Mouse (Mus musculus) right cerebral cortex, adult 18-20 months (tissue): ENCODE measurements at regions not wholly inside any gene's neighbourhood (a gene's known extent, or its start where the extent isn't known, plus 50 kb on each side); places are given as distances from the start of the nearest gene placed in this dataset.

Experiments
- DNase-seq: peaks from one replicate; pipeline ENCODE4 v3.0.0; 2022; ENCODE audit warnings: mixed read lengths

DNA sequence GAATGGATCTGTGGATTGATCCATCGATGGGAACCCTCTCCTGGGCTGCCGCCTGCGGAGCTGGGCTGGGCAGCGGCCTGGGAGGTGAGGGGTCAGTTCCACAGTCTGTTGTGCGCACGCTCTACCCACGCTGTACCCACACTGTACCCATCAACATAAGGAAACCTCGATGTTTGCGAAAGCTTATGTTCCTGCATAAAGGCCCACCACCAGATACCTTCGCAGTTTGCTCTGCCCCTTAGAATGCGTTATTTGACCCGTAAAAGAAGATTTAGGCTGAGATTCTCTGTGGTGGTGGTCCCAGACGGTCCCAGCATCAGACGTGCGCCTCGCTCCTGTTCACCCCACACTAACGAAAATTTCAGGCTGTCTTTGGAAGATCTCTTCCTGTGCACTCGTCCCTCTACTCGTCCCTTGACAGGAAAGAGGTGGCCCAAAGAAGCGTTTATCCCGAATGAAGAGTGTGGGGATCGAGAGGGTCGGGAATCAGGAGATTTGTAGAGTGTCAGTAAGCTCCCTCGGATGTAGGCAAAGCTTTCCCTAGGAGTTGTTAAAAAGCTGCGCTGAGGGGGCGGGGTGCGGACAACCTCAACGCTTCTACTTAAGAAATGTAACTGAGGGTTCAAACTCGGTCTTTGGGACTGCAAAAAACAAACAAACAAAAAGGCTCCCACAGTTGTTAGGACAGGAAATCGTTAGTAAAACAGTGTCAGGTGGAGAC, 123.9 kb downstream of the Tmem161b start:
- DNase-seq, result peak; percentile 56

DNA sequence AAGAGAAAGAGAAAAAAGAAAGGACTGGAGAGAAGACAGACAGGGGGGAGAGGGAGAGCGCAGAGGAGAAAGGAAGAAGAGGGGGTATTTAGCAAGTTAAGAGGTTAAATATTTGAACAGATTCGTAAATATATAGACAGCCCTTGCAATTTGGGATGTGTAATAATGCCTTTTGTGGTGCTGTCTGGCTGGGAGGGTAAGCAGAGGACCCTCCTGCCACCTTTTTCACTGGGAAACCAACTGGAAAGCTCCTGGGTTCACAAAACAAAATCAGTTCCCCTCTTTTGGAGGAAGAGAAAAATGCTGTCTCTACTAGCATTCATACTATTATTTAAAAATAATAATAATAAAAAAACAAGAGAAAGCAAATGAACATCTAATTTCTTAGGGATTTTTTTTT, 124.5 kb downstream of the Tmem161b start:
- DNase-seq, result no peak

DNA sequence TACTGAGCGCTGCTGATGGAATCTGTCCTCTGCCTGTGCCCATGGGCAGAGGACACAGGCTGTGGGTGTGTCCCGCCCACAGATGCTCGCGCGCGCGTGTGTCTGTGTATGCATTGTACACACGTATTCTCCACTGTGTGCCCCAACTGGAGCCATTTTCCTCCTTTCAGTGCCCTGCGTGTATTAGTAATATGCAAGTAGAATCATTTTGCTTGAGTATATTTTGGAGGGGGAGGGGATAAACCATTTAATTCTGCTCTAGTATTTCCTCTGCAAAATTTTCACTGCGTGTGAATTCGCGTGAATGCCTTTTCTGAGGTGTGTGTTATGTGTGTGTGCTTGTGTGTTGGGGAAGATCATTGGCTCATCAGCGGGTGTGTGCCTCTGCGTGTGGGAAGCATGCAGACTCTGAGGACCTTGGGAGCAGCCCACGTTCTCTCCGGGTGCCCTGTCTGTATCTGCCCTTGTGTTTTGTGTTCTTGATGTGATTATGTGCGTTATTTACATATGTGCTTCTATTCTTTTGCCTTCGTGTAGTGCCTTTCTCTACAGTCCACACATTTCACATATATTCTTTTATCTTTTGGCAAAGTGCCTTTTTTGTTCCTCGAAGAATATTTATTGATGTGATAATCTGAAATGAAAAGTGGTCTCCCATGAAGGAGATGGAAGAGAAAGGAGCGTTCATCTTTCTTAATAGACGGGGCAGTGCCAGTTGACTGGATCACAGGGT, 125.3 kb downstream of the Tmem161b start:
- DNase-seq, result peak; percentile 53

DNA sequence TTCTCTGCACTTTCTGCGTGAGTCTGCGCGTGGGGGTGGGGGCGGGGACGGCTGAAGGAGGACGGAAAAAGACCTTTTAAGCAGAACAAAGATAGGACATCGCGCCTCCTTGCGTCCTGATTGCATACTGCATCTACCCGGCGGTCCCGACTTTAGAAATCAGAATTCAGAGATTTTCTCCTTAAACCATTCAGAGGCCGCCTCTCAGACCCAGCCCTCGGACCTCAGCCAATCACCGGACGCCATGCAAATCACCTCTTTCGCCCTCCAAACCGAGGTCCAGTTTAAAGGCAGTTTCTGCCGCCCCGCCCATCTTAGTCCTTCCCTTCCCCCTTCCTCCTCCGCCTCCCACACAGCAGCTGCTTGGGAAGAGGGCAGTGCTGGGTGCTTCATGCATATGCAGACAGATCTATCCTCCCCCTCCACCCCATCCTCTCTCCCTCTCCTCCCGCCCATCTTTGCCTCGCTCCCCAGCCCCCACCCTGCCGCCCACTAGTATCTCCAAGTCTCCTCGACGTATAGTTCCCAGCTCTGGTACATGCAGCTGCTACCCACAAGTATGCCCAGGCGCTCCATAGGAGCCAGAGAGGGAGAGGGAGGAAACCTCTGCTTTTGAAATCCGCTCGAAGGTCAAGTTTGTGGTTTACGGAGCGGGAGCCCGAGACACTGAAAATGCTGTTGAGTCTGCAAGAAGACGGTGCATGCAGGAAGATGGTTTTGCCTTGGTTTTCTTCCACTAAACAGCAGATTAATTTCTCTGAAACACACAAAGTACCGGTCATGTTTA, 126.0 kb downstream of the Tmem161b start:
- DNase-seq, result peak; percentile 98

DNA sequence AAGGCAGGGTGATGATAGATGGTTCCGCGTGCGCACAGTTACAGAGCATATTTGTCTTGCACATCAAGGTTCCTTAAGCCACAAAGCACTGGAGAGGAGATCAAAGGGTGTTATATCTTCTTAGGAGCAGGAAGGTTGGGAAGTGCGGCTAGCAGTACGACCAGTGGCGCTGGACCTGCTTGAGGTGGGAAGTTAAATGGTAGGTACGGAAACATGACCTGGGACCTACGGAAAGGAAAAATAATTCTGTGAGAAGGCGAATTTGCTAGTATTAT, 126.5 kb downstream of the Tmem161b start:
- no peak for DNase-seq

DNA sequence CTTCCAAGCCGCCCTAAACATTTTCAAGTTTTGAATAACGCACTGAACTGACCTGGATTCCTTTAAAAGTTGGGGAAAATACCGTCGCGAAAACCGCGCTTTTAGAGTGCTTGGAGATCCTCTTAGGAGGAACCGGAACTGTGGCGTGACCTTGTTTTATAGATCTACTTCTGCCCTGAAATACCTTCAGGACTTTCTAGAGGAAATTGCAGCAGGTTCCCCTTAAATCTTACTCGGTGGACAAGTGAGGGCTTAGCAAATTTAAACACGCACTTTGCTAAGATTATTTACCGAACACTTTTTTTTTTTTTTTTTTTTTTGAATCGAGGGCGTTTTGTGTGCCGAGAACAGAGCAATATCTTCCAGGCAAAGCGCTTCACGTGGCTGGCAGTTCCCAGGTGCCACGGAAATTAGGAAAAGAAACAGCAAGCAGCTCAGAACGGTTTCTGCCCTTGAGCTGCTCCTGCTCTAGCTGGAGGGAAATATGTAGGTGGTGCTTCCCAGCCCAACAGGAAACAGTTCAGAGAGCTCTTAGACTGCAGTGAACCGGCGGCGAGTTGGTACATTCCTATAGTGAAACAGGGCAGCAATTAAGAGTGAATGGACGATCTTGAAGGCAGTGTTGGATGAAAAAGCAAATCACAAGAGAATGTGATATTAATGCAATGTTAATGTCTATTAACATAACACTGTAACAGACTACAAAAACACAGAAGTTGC, 127.1 kb downstream of the Tmem161b start:
- DNase-seq, result peak; percentile 81

DNA sequence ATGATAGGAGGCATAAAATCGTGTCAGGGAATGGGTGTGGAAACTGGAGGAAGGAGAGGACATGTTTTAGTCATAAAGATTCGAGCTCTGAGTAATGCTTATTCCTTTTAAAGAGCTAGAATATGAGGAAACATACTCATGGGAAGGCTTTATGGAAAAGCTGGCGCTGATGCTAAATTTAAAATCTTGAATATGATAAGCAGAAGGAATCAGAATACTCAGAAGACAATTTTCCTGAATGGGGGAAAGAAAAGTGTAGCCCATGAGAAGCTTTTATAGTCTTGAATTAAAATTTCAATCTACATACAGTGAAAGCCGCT, 127.6 kb downstream of the Tmem161b start:
- no peak for DNase-seq

DNA sequence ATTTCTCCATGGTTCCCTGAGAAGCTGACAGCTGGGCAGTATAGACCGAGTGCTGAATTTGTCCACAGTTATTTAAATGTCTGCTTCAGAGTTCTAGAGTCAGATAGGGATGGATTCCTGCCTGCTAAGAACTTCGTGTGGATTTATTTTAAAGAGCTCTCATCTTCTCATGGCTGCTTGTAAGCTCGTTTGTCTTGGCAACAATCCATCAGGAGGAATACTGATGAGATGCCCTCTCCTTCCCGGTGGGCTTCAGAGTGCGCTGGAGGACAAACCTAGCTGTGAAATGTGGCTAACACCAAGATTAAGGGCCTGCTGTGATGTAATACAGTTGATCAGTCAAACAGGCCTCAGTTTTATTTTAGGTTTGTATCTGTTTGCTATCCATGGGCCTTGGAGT, 128.7 kb downstream of the Tmem161b start:
- DNase-seq, result no peak

DNA sequence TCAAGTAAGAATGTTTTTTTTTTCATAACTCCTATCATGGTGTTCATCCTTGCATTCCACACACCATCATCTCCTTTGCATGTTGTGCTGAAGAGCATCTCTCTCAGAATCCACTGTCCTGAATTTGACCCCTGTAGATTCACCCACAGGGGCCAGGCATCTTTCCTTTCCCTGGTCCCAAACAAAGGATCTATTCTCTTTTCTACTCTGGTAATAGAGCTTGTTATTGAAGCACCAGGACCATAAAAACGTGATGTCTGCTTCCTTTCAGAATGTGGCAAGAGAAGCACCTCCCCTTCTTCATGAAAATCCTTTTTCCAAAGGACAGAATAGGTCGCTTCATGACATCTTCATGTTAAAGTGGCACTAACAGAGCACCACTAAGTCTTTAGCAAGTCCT, 134.4 kb downstream of the Tmem161b start:
- DNase-seq, result no peak

DNA sequence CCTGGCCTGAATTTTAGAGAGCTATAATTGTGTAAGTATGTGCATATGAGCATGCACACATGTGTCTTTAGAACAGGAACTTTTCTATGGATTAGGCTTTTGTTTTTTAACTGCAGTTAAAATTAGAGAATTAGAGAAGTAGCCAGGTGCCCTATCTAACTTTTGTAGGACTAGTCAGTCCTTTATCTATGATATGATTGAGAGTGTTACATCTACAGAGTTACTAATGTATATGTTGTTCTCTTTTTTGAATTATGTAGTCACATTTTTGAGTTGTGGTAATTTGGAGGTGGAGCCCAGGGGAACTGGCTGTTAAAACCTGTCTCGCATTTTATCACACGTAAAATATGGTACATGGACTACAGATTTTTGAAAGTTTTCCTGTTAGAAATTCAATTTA, 138.4 kb downstream of the Tmem161b start:
- DNase-seq, result no peak

DNA sequence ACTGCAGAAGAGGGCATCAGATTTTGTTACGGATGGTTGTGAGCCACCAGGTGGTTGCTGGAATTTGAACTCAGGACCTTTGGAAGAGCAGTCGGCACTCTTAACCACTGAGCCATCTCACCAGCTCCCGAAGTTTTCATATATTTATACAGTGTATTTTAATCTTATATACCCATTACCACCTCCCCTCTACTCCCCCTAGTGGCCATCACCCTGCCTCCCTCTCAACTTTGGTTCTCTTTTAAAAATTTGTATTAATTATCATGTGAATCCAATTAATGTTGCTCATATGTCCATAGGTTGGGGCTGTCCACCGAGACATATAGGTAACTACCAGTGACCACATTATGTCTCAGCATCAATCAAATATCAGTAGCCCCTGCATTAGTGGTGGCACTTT, 142.0 kb downstream of the Tmem161b start:
- no peak for DNase-seq

DNA sequence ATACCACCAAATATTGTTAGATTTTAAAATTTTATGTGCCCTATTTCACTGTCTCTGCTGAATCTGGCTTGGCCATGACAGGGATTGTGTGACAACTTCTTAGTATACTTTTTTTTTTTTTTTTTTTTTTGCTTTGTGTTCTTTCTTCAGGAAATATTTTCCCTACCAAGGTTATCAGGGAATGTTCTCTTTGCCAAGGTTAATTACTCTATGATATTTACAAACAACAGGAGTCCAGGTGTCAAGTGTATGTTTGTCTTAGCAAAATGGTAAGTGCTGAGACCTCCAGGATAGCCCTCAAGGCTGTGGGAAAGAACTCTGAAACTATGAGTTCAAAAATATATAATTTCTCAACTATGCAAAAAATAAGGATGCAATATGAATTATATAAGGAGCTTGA, 143.4 kb downstream of the Tmem161b start:
- DNase-seq, result no peak

DNA sequence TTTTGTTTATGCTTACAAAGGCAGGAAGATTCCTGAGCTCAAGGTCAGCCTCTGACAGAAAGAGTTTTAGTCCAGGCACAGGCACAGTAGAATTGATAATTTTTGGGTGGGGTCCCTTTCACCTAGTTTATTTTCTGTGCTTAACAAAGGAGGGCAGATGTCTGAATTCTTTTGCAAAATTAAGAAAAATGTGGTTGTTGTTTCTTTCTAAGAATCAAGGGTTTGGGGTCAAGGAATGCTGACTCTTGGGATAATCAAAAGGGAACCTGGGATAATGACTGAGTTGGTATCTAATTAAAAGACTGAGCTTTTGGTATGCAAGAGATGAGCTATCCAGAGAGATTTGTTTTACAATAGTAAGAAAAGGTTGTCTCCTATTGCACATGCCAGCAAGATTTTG, 143.9 kb downstream of the Tmem161b start:
- no peak for DNase-seq

DNA sequence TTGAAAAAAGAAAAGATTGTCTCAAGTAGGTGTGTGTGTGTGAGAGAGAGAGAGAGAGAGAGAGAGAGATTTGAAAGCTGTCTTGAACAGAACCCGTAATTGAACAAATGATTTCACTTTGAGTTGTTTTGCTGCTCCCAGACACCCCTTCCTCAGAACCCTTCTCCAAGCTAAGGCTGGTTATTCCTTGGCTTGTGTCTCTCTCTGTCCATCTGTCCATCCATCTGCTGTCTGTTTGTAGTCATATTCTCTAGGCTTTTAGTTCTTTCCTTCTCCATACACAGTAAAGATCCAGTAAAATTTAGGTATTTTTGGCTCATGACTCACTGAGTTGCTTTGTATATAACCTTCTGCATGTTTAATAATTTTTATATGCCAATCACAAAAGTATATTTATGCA, 144.7 kb downstream of the Tmem161b start:
- DNase-seq, result no peak

DNA sequence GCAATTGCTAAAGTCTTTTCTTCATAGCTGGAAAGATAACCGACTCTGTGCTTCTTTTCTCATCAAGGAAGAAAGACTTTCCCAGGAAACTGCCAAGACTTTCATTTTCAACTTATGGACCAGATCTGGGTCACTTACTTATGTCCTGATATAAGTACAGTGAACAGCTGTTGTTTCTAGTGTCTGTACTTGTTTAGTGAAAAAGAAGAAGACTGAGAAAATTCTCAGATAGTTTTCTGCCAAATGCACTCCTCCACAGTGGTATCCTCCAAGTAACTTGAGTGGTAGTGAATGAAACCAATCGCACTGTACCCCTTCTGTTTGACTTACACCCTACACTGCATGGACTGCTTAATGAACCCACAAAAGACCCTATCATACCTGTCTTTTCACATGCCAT, 146.1 kb downstream of the Tmem161b start:
- DNase-seq, result peak; percentile 24

DNA sequence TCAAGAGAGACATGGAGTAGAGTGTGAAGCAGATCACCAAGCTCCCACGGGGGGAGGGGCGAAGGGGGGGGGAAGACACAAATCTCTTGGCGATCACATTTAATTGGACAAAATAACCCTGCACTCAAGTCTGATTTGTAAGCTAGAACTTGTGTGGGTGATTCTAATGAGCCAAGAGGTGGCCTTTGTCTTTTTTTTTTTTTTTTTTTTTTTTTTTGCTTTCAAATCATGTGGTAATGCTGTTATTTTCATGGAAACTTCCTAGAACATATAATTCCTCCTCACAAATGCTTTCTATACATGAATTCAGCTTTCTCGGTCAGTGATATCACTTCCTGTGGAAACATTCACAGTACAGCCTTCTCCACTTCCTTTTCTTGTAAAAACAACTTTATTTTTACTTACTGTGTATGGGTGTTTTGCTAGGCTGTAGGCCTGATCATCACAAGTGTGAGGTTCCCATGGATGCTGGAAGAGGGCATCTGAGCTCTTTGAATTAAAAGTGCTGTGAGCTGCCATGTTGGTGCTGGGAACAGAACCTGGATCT, 152.7 kb downstream of the Tmem161b start:
- no peak for DNase-seq

DNA sequence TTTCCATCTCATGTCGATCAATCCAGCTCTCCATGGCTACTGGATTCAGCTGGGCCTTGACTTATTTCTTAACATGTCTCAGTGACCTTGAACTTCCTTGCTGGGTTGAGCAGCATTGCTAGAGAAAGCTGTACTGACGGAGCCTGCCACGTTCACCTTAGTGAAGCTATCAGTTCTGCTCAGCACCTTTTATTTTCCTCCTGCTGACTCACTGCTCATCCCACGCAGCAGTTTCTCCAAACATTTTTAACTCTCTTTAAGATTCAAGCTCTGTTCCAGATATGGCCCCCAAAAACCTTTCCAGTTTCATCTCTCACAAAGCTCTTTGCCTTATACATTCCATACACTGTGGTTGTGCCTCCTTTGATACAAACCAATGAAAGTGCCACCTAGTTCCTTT, 153.8 kb downstream of the Tmem161b start:
- DNase-seq, result peak; percentile 76

DNA sequence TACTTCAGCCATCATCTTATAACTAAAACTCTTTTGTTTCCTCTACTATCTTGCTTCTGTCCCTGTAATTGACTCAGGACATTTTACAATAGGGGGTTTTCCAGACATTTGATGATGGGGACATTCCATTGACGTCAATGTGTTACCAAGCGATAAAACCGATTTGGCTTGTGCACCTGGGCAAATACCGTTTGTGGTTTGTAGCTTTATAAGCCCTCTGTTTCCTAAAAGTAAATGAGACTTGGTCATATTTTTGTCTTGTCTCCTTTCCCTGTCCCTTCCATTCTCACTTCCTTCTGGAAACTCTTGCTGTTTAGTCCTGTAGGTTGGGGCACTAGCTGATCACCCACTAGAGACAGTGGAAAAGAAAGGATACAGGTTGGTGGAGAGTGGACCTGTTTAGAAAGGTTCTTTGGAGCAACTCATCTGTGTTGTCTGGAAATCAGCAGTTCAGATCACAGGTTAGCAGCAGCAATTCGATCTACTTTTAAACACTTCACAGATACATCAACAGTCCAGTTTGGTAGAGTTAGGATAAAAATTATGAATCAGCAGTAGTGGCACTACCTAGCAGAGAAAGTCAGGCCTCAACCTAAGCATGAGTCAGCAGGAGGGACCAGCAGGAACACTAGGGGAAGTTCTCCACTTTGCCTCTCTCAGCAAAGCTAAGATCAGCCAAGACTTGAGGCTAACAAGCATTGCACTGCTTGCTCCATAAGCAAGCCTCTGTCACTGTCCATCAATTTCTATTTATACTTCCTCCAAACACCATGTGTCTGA, 156.6 kb downstream of the Tmem161b start:
- no peak for DNase-seq

DNA sequence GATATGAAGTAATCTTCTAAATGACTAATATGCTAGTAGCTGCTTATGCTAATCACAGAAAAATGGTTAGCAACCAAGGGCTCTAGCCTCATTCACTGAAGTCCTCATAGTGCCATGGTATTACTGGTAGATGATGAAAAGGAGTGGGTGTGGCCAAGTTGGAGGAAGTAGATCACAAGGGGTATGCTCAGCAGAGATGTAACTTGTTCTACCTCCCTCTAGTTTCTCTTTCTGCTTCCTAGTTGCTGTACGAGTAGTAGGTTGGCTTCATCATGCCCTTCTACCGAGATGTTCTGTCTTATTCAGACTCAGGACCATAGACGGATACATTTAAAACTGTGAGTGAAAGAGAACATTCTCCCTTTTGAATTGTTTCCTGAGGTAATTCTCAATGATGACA, 169.5 kb downstream of the Tmem161b start:
- DNase-seq, result no peak

DNA sequence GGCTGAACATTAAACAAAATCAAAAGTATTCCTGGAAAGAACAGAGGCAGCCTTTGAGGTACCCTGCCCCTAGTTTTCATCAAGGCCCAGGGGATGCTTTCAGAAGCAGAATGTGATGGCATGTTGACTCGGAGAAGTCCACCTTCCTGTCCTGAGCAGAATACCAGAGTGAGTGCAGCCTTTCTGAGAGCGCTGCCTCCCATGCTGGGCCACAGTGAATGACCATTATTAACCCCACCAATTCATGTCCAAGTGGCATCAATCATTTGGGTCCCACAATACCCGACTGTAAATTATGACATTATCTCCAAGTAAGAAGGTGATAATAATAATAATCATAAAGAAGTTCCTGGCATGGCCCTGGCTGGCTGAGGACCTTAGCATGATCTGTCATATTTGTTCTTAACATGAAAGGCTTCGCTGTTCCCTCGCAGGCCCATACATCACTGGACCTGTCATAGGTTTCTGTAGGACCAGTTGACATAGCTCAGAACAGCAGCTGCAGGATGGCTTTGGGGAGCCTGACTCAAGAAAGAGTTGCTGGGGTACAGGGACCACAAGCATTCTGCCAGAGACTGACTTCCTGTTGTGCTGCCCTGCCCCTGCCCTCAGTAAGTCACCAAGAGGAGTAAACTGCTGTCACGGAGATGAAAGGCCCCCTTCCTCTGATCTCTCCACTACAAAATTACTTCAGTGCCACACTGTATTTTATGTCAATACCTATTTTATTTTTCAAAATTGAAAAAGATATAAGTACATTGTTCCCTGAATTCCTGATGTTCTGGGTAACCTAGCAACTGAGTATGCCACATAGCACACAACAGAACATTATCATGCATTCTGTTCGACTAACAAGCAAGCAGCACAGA, 176.6 kb downstream of the Tmem161b start:
- DNase-seq, result no peak
